Mouse (Mus musculus) cerebral cortex, adult 2 months (tissue): ENCODE results near the gene Rftn2.

ENCODE experiments used
- WGBS: fragments of 180-500 bp; shearing (Covaris S2); methylation state at CpG from one replicate; pipeline ENCODE4 v1.1.7; 2018; 5-methylcytosine and 5-hydroxymethylcytosine counted together

Gene Rftn2

GRCm38 (mm10) chr1:55226011-55226857 lies at the start of gene Rftn2:
TSS of gene Rftn2 (minus strand) at chr1:55226782.
- WGBS: 6% methylated on average over 26 of the region's 26 CpGs

- 64% methylated on average over 2 of the region's 2 CpGs for WGBS
Measured at GRCm38 (mm10) chr1:55265447-55265846, 38.9 kb upstream of the Rftn2 start.

GRCm38 (mm10) chr1:55264385-55264784 lies 37.8 kb upstream of the Rftn2 start:
- WGBS: 85% methylated on average over 2 of the region's 2 CpGs

DNA sequence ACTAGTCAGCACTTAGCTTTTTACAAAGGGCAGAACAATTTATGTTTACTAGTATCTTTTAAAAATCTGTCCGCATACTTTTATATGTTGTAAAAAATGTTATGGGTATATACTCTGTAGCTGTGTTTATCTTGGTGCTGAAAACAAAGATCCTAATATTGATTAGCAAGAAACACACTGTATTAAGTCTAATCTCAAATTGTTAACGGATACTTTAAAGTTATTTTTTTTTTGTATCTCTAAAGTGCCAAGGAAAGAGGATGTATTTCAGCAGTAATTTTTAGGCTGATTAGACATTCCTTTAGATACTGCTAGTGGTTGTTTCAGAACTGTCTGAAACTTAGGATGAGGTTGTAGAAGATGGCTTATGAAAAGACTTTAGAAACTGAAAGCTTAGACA lies 19.8 kb upstream of the Rftn2 start:
- 86% methylated on average over 2 of the region's 2 CpGs for WGBS

- WGBS: 5% methylated on average over 1 of the region's 1 CpGs
Measured at GRCm38 (mm10) chr1:55239237-55239636, 12.7 kb upstream of the Rftn2 start.

DNA sequence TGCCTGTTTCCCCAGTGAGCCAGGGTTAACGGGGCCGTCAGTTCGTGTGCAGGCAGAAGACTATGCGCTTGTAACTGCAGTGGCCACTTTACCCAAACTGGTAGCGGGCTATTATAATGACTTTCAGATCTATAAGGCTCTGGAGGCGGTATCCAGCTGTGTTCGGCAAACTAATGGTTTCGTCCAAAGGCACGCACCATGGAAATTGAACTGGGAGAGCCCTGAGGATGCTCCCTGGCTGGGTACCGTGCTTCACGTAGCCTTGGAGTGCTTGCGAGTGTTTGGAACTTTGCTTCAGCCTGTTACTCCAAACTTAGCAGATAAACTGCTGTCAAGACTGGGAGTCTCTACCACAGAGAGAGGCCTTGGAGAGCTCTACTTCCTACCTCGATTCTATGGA lies 11.9 kb upstream of the Rftn2 start:
- 6% methylated on average over 13 of the region's 13 CpGs for WGBS

- WGBS: under 1% methylated on average over 23 of the region's 23 CpGs
Measured at GRCm38 (mm10) chr1:55237643-55238161, 11.1 kb upstream of the Rftn2 start.

DNA sequence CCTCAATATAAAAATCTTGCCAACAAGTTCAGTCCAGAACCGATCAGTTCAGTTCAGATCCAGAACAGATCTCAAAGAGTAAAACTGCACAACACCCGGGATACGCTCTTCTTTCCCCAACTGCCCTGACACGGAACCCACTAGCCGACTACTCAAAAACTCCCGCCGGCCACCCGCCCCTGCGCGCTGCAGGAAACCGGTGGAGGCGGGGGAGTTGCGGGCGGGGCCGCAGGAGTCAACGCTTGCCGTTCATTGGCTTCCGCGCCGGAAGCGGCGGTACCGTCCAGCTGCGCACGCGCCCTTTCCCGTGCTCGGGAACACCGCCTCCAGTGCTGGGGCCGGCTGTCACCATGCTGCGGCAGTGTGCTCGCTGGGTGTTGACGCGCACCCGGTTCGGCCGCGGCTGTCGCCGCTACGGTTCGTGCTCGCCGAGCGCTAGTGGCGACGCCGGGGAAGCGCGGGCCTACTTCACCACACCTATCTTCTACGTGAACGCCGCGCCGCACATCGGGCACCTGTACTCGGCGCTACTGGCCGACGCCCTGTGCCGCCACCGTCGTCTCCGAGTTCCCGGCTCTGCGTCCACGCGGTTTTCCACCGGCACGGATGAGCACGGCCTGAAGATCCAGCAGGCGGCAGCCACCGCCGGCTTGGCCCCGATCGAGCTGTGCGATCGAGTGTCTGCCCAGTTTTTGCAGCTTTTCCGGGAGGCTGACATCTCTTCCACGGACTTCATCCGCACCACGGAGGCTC lies 10.5 kb upstream of the Rftn2 start, which contains the start of gene Mars2:
Gene Mars2, plus strand, starts transcription at position 288 of the 753 bp plus-strand sequence.
- under 1% methylated on average over 82 of the region's 82 CpGs for WGBS

- WGBS: 25% methylated on average over 5 of the region's 5 CpGs
Measured at GRCm38 (mm10) chr1:55236487-55236886, 9.9 kb upstream of the Rftn2 start.

DNA sequence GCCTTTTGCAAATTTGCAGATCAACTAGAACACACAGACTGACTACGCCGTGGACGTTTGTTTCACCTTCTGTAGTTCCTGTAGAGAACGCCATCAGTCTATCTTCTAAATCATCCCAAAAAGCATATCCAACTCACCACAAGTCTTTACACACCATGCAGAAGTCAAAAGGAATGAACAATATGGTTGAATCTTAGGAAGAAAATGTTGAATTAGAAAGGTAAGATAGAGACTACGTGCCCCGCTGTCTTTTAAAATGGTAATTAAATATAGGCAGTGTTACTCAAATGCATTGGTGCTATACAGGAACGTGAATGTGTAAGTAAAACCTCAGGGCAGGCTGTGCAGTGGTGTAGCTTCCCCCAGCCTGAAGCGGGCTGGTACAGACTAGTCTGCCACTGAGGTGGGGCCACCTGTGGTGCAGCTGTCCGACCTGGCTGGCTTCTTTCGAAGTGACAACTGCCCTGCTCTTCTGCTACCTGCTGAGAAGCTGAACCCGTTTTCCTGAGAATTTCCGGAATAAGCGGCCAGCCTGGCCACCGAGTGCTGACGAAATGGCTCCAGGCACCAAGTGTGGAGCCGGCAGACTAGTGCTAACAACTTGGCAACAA lies 8.4 kb upstream of the Rftn2 start:
- 55% methylated on average over 16 of the region's 16 CpGs for WGBS

- WGBS: 87% methylated on average over 8 of the region's 8 CpGs
Measured at GRCm38 (mm10) chr1:55228256-55228884, 1.8 kb upstream of the Rftn2 start.

DNA sequence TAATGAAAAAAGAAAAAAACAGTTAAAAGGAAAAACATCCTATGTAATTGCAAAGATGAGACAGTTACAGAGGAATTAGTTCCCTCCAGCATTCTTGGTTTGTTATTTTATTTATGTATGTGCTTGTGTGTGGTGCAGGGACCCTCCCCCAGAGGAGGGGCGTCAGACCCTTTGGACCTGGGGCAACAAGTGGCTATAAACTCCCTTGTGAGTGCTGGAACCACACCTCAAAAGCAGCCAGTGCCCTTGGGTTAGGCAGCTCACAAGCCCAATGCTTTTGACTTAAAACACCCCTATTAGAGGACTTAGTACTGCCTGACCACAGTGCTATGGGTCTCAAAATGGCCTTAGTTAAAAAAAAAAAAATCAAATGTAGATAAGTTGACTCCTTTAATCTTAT lies 794 bp upstream of the Rftn2 start:
- 46% methylated on average over 1 of the region's 1 CpGs for WGBS

- 51% methylated on average over 3 of the region's 3 CpGs for WGBS
Measured at GRCm38 (mm10) chr1:55225398-55225797, 1.2 kb downstream of the Rftn2 start.

GRCm38 (mm10) chr1:55224111-55224510 lies 2.5 kb downstream of the Rftn2 start:
- WGBS: 58% methylated on average over 11 of the region's 11 CpGs

- 92% methylated on average over 7 of the region's 7 CpGs for WGBS
Measured at GRCm38 (mm10) chr1:55223026-55223425, 3.6 kb downstream of the Rftn2 start.

DNA sequence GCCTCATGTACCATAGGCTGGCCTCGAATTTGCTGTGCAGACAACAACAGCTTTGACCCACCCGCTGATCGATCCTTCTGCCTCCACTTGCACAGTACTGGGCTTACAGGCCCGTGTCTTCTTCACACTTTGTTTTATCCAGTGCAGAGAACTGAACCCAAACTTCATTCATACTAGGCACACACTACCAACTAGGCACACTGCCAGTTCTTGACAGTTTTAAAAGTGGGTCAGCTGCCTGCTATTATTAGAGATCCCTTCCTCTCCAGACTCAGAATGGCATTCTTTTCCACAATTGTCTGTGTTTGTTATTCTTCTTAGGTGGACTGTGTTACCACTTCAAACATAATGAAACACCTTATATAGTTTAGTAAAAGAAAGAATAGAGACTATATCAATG lies 5.2 kb downstream of the Rftn2 start:
- 35% methylated on average over 4 of the region's 4 CpGs for WGBS

DNA sequence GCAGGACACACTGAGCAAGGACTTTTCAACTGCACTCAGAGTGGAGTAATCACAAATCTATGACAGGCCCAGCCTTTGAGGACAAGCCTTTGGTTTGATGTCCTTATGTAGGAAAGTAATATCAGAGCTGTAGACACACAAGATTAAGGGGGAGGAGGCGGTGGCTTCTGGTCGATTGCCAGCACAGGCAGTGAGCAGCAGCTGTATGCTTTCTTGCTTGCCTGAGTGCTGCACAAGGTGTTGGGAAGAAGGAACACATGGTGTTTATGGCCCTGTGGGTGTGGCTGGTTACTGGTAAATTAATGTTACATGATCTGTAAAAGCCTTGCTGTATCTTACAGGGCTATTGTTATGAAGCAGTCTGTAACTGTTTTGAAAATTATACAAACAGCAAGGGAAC lies 9.4 kb downstream of the Rftn2 start:
- WGBS: 63% methylated on average over 2 of the region's 2 CpGs

DNA sequence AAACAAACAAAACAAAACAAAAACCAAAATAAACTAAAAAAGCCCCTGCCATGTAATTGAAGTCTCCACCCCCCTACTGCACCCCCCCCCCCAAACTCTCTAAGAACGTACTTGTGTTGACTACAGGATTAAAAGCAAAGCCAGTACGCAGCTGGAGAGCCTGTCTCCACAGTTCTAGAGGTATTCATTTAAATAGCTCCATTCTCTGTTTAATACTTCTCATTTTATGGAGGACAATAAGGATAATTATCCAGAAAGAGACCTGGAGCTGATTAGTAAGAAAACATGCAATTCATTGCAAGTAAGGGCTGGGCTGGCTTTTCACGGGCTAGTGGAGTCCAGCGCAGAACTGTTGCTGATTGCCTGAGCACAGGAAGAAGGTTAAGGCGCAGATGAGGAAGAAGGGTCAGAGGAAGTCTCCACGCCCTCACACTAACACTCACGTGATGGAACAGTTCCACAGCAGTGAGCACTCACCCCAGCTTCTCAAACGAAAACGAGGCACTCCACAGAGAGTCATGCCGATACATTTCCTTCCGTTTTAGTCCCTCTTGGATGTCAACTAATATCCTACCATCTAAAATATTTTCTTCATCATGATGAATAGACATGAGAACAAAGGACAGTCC lies 11.3 kb downstream of the Rftn2 start:
- 62% methylated on average over 11 of the region's 11 CpGs for WGBS

DNA sequence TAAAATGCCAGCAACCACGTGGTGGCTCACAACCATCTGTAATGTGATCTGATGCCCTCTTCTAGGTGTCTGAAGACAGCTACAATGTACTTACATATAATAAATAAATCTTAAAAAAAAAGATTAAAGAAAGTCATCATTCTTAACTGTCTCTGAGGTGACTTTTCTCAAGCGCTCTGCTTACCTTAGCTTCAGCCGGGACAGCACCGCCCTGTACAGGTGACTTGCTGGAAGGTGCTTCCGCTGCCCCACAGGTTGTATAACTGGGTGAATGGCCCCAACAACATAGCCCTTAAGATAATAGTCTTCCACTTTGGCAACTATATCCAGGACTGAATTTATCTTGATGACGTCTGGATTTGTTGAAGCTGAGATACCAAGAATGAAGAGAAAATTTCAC lies 12.6 kb downstream of the Rftn2 start:
- 96% methylated on average over 6 of the region's 6 CpGs for WGBS

GRCm38 (mm10) chr1:55213475-55213874 lies 13.1 kb downstream of the Rftn2 start:
- WGBS: 84% methylated on average over 6 of the region's 6 CpGs

- 91% methylated on average over 4 of the region's 4 CpGs for WGBS
Measured at GRCm38 (mm10) chr1:55212771-55213170, 13.8 kb downstream of the Rftn2 start.
